Mouse (Mus musculus) thymus, adult 18-20 months (tissue): ENCODE measurements around the gene 2010005H15Rik.
"Not testable (repeated sequence)": the region's sequence is repeated elsewhere in the genome, so short reads cannot be mapped to it uniquely, and the experiment has no call there.

Experiments used
- DNase-seq, 2 experiments: peaks; one replicate each; pipeline ENCODE4 v3.0.0; 2022; ENCODE audit warnings: mixed read lengths in 2 of 2

The 2010005H15Rik gene

DNA sequence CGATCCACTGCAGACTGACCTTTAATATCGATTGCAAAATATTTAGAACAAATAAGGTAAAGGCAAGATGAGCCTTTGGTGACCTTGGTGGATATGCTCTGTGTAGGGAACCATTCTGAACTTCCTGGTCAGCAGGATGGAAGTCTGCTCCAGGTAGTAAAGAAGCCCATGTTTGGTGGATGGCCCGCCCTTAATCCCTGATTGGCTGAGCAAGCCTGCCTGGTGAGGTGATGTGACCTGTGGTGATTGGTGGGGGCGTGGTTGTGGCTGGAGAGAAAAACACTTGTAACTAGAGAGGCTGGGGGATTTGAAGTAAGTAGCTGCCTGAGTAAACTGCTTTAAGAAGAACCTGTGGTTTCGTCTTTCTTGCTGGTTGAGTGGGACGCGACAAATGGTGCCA, at the start of gene 2010005H15Rik:
Gene 2010005H15Rik, plus strand, starts transcription at position 301 of the 400 bp plus-strand sequence.
- DNase-seq, result not testable (repeated sequence)

DNA sequence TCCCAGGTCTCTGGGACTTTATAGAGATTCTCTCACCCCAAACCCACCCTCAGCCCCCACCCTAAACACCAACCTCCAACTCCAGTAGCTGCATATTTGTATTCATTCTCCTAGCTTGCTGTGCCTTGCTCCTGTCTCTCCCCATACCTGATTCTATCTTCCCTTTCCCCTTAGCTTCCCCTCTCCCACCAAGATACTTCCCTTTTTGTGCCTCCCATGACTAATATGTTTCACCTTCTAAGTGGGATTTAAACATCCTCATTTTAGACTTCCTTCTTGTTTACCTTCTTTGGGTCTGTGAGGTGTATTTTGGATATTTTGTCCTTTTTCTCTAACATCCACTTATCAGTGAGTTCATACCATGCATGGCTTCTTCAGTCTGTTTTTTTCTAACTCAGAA, 45.2 kb upstream of the 2010005H15Rik start:
- no peak for DNase-seq

DNA sequence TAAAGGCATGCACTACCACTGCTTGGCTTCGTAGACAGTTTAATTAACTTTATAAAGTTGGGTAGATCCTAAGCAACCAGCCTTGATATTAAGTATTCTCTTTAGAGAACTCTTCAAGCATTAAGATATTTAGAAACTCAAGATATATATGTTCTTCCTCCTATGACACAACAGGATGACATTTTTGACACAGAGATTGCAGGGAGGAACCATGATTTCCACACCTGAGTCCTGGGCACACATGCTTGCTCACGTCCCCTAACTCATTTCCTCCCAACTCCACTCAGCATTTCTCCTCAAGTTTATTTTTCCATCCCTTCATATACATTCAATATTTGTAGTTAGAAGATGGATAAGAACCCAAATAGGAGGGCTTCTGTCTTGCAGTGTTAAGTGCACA, 41.4 kb upstream of the 2010005H15Rik start:
- DNase-seq, result no peak

DNA sequence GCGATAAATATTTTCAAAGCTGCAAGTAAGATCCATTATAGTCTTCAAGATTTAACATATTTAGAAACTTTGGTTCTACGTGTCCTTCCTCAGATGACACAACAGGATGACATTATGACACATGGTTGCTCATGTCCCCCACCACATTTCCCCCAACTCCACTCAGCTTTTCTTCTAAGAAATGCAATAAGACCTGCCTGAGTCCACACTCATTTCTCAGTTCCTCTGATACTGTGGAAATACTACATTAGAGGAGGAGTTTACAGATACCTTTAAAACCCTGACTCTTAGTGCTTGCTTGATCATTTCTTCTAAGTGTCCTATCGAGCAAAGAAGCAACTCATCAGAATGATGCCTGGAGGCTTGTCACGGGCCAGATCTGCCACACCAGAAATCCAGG, 37.4 kb upstream of the 2010005H15Rik start, which contains the start of gene Gm5483:
Gene Gm5483, plus strand, starts transcription at position 301 of the 400 bp plus-strand sequence.
- not testable (repeated sequence) for DNase-seq

DNA sequence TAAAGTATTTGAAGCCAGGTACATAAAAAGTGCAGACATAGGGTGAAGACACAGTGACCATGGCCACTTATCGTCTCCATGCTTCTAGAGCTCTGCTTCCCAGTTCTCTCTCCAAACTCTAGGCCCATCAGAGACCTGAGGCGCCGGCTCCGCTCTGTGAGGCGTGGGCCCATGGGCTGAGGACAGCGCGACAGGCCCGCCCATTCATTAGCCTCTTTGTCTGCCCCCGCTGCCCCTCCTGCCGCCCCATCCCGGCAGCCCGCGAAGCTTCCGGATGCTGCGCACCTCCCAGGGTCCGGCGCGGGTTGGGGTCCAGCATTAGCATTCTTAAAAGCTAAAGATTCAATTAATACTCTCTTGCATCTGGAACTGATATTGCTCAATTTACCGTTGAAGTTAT, 22.0 kb upstream of the 2010005H15Rik start:
- DNase-seq, result no peak

DNA sequence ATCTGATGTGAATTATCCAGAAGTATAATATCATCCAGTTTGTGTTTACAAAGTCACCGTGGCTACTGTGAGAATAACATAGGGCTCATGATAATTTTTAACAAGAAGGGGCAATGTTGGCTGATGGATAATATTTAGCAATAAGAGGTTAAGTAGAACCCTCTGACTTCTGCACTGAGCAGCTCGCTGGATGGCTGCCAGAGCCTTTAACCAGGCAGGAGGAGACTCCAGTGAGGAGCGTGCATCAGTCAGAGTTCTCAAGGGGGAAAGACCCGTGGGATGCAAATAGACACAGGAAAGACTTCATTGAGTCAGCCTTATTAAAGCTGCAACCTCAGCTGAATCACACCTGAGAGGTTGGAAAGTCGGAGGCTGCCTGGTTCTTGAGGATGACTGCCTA, 17.4 kb upstream of the 2010005H15Rik start:
- DNase-seq, result no peak

DNA sequence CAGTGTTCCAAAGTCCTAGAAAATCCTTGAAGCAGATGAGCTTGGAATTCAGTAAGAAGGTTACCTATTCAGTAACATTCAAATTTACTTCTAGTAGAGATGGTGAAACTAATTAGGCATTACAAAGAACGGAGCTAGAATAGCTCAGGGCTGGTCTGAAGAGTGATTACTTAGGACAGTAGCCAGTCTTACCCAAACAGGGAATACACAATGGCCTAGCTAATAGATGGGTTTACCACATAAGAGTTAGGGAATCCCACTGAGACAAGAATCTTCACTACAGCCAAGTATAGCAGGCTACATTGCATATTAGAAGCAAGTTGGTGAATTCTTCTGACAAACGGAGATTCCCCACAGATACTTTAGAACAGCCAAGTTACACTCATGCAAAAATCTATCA, 15.6 kb upstream of the 2010005H15Rik start:
- DNase-seq, result not testable (repeated sequence)

DNA sequence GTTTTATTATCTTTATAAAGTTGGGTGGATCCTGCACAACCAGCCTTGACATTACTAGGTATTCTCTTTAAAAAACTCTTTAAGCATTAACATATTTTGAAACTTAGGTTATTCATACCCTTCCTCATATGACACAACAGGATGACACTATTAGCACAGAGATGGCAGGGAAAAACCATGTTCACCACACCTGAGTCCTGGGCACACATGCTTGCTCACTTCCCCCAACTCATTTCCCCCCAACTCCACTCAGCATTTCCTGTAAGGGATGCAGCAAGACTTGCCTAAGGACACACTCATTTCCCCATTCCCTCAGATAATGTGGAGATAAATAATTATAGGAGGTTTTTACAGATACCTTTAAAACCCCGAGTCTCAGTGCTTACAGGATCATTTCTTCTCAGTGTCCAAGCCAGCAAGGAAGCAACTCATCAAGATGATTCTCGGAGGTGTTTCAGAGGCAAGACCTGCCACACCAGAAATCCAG, 11.3 kb upstream of the 2010005H15Rik start, which contains the start of gene Gm5416:
Gene Gm5416, plus strand, starts transcription at position 437 of the 487 bp plus-strand sequence.
- no peak for DNase-seq

DNA sequence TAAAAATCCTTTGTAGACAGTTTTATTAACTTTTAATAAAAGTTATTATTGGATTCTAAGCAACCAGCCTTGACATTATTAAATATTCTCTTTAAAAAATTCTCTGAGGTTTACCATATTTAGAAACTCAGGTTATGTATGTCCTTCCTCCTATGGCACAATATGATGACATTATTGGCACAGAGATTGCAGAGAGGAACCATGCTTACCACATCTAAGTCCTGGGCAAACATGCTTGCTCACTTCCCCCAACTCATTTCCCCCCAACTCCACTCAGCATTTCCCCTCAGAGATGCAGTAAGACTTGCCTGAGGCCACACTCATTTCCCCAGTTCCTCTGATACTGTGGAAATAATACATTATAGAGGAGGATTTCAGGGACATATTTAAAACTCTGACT, 39.3 kb downstream of the 2010005H15Rik start:
- DNase-seq, result not testable (repeated sequence)

DNA sequence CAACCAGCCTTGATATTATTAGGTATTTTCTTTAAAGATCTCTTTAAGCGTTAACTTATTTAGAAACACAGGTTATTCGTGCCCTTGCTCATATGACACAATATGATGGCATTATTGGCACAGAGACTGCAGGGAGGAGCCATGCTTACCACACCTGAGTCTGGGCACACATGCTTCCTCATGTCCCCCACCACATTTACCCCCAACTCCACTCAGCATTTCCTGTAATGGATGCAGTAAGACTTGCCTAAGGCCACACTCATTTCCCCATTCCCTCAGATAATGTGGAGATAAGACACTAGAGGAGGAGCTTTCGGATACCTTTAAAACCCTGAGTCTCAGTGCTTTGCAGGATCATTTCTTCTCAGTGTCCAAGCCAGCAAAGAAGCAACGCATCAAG, 55.5 kb downstream of the 2010005H15Rik start, which contains the start of gene Stfa1:
Gene Stfa1, plus strand, starts transcription at position 156 of the 400 bp plus-strand sequence.
- not testable (repeated sequence) for DNase-seq

DNA sequence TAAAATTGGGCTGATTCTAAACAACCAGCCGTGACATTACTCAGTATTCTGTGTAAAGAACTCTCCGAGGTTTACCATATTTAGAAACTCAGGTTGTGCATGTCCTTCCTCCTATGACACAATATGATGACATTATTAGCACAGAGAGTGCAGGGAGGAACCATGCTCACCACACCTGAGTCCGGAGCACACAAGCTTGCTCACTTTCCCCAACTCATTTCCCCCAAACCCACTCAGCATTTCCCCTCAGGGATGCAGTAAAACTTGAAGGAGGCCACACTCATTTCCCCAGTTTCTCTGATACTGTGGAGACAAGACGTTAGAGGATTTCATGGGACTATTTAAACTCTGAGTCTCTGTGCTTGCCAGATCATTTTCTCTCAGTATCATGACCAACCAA, 67.9 kb downstream of the 2010005H15Rik start:
- DNase-seq, result no peak
